Mouse (Mus musculus) CD4-positive helper T cell, adult 2 months (primary cell): ENCODE data around the gene Klhl28.
A peak's percentile ranks its signal among the peaks of the same experiment; 100 is the strongest.

Source experiments
- DNase-seq: peaks from one replicate; pipeline ENCODE4 v3.0.0-alpha.2; 2012; ENCODE audit warnings: low read depth, missing footprints, low spot score

Klhl28 gene

GRCm38 (mm10) chr12:64965124-64966026, at the start of gene Klhl28, which contains the start of gene Togaram1:
Gene Klhl28, minus strand, starts transcription at chr12:64965534.
Gene Togaram1, plus strand, starts transcription at chr12:64965804.
- DNase-seq = peak; percentile 99

- DNase-seq = no peak
Observed at GRCm38 (mm10) chr12:65007725-65008124, 42.4 kb upstream of the Klhl28 start.

DNA sequence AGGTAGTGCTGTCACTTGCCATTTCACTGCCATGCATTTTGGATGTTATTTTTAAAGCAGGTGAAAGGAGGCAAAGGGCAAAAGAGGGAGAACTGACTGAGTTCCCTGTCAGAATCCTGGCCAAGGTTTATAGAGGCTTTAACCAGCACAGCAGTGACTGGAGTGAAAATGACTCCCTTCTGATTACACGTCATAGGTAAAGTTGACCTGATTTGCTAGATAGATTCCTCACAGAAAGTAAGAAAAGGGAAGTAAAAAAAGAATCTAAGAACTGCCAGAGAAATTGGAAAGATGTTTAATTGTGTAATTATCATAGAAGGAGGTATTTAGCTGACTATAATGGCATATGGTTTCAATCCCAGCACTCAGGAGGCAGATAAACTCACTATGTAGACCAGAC, 12.2 kb upstream of the Klhl28 start:
- DNase-seq = no peak

DNA sequence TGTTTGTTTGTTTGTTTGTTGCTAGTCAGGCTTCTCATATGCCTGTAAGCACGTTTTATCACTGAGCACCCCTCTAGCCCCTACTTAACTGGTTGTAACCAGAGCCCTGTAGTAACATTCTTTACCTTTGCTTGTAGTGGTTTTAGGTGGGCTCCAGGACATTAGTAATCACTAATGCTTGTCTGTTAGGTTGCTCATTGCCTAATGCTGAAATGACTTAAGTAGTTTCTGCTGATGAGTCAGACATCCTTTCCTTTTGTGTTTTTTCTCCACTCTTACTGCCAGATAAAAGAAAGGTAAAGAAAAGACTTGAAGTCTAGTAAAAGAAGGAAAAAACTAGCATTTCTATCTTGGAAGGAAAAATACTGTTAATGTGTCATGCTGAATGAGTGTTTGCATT, 10.9 kb upstream of the Klhl28 start:
- no peak for DNase-seq

GRCm38 (mm10) chr12:64975558-64975957, 10.2 kb upstream of the Klhl28 start:
- DNase-seq = peak; percentile 36

GRCm38 (mm10) chr12:64972063-64972462, 6.7 kb upstream of the Klhl28 start:
- no peak for DNase-seq

- no peak for DNase-seq
Observed at GRCm38 (mm10) chr12:64971399-64971798, 6.1 kb upstream of the Klhl28 start.

DNA sequence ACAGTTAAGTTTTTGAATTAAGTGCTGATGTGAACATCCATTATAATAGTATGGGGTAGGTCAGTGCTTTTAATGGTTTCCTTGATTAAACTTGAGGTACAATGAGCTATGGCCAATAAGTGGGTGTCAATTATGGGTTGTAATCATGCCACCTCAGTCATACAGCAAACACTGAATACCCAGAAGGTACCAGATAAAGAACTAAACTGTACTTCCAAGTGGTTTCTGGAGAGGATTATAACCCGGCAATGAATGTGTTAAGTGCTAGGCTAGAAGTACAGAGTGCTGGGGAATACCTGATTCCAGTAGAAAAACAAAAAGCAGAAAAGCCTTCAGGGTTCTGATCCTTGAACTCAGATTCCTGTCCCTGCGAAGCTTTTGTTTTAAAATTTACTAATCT, 2.7 kb upstream of the Klhl28 start:
- DNase-seq = no peak

GRCm38 (mm10) chr12:64967470-64967869, 2.1 kb upstream of the Klhl28 start:
- DNase-seq = peak; percentile 28

GRCm38 (mm10) chr12:64966652-64967435, 1.5 kb upstream of the Klhl28 start:
- DNase-seq = peak; percentile 34

- DNase-seq = peak; percentile 72
Observed at GRCm38 (mm10) chr12:64966101-64966631, 832 bp upstream of the Klhl28 start.

GRCm38 (mm10) chr12:64964560-64964959, 774 bp downstream of the Klhl28 start:
- DNase-seq = no peak

DNA sequence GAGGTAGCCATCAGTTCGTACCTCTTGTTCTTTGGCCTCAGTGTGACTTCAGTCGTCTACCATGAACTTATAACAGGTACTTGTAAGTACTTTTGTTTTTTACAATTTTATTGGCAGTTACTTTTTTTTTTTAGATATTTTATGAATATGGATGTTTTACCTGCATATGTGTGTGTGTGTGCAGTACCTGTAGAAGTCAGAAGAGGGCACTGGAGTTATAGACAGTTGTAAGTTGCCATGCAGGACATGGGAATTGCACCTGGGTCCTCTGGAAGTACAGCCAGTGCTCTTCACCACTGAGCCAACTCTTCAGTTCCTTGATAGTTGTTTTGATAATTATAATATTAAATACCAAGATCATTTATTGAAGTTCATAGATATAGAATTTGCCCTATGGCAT, 27.8 kb downstream of the Klhl28 start:
- peak; percentile 24 for DNase-seq

- peak; percentile 97 for DNase-seq
Observed at GRCm38 (mm10) chr12:64917578-64918471, 47.5 kb downstream of the Klhl28 start, which contains the start of gene Gm527. Gene Gm527, plus strand, starts transcription at chr12:64917906.

DNA sequence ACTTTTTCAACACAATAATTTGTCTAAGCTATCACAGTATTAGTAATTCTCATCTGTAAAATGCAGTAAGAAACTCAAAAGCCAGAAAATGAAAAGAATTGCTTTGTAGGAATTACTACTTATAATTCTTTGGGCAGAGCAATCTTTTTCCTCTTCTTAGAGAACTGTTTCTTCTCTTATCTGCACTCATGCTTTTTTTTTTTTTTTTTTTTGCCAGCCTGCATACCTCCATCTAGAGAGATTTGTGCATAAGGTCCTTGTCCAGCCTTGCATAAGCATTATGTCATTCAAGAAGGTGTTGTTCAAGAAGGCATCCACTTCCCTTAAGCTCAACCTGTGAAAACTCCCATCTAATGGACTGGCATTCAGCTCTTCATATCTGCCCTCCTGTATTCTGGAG, 48.6 kb downstream of the Klhl28 start:
- no peak for DNase-seq

- DNase-seq = no peak
Observed at GRCm38 (mm10) chr12:64912996-64913395, 52.3 kb downstream of the Klhl28 start.

DNA sequence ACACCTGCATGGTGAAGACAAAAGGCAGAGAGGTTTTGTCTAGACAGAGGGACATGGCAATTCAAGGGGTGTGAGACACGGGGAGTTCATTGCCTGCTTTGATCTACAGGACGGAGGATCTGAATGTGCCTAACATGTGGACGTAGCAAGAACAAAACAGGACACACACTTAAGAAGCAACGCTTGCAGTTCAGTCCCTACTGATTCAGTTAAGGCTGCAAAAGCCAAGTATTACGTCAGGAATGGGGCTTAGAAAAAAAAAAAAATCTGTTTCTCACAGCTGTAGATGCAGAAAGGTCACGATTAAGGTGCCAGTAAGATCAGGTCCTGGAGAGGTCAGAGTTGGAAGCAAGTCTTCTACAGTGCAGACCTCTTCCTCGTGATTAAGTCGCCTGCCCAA, 62.1 kb downstream of the Klhl28 start:
- DNase-seq = no peak

- no peak for DNase-seq
Observed at GRCm38 (mm10) chr12:64902506-64902905, 62.8 kb downstream of the Klhl28 start.

DNA sequence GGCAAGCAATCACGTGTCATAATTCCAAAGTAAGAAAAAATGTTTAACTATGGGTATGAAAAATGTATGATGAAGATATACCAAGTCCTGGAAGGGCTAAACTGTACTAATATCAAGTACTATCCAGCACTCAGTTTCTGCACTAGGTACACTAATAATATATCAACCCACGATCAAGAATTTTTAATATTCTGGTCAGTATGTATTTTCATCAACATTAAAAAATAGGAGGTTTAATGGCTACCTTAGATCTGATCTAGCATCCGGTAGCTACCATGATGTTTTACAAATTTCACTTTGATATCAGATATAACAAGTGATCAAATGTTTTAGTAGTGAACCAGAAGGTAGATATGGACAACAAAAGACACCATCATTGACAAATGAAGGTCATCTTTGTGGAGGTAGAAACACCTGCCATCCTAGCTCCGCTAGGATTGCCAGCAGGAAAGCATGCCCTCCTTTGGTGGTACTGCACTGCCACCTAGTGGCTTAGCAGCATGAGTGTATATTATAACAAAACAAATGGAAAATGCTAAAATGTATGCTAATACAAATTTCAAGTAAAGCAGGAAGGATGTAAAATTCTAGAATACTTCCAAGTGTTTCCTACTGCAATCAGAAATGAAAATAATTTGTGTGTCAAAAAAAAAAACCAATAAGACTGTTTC, 68.1 kb downstream of the Klhl28 start:
- peak; percentile 36 for DNase-seq
